Mouse (Mus musculus): ENCODE results near the gene Krt15. TPM values are rescaled to one million over a fixed set of nuclear protein-coding genes. Genes with fewer than 3 reads are reported as not detected.

Gene Krt15
- polyA plus RNA-seq (2014; fragmentation: Nextera tagmentation; extraction: Ambion mirVana), result 0.90 and 1.2 TPM in 2 replicates

GRCm38 (mm10) chr11:100135731-100136130 lies at the start of gene Krt15:
TSS of gene Krt15 (minus strand) at chr11:100135928.
- no peak within 1 kb of the TSS for H3K27ac ChIP-seq (ENCODE audit: low read depth, low read length)
- H3K4me2 ChIP-seq (ENCODE audit: low read depth, low read length, severe bottlenecking), result no peak within 1 kb of the TSS
- no peaks in the 10 kb centered on the region for H3K9me3 ChIP-seq (ENCODE audit: control insufficient read depth, low read length)
- H3K36me3 ChIP-seq (ENCODE audit: control insufficient read depth, insufficient read depth, low read length), result no peaks in the 10 kb centered on the region
- H3K27me3 ChIP-seq (ENCODE audit: control insufficient read depth, insufficient read depth, low read length), result no peaks in the 10 kb centered on the region
- peaks cover 9% of the 10 kb centered on the region; the same call in 1 of the 2 replicates for H3K4me1 ChIP-seq (replicated peaks; ENCODE audit: control insufficient read depth, insufficient read depth, low read length)
- no peak within 1 kb of the TSS for H3K9ac ChIP-seq (ENCODE audit: low read length)
- no peak within 1 kb of the TSS for H3K4me3 ChIP-seq (ENCODE audit: low read depth, low read length)
- WGBS, result 72% methylated on average over 7 of the region's 7 CpGs
- DNase-seq (ENCODE audit: low spot score) (no peak), ATAC-seq (replicated peaks; ENCODE audit: low FRiP score) (no peak)

- Histone ChIP-seq H3K27ac (ENCODE audit: low read depth, low read length) (no peak overlapping the region), H3K36me3 (ENCODE audit: control insufficient read depth, insufficient read depth, low read length) (no peaks in the 10 kb centered on the region), H3K4me1 (replicated peaks; ENCODE audit: control insufficient read depth, insufficient read depth, low read length) (no peaks in the 10 kb centered on the region), H3K9ac (ENCODE audit: low read length) (no peak overlapping the region), H3K9me3 (ENCODE audit: control insufficient read depth, low read length) (no peaks in the 10 kb centered on the region), H3K4me3 (ENCODE audit: low read depth, low read length) (no peak overlapping the region), H3K27me3 (ENCODE audit: control insufficient read depth, insufficient read depth, low read length) (no peaks in the 10 kb centered on the region), H3K4me2 (ENCODE audit: low read depth, low read length, severe bottlenecking) (no peak overlapping the region)
- no peak for DNase-seq (ENCODE audit: low spot score)
- ATAC-seq (replicated peaks; ENCODE audit: low FRiP score), result no peak
- 84% methylated on average over 7 of the region's 7 CpGs for WGBS
Measured at GRCm38 (mm10) chr11:100181725-100182124, 46.0 kb upstream of the Krt15 start.

GRCm38 (mm10) chr11:100179260-100179659 lies 43.5 kb upstream of the Krt15 start:
- Histone ChIP-seq H3K36me3 (ENCODE audit: control insufficient read depth, insufficient read depth, low read length) (no peaks in the 10 kb centered on the region), H3K9ac (ENCODE audit: low read length) (no peak overlapping the region), H3K4me3 (ENCODE audit: low read depth, low read length) (no peak overlapping the region), H3K4me2 (ENCODE audit: low read depth, low read length, severe bottlenecking) (no peak overlapping the region), H3K9me3 (ENCODE audit: control insufficient read depth, low read length) (no peaks in the 10 kb centered on the region), H3K27me3 (ENCODE audit: control insufficient read depth, insufficient read depth, low read length) (no peaks in the 10 kb centered on the region), H3K4me1 (replicated peaks; ENCODE audit: control insufficient read depth, insufficient read depth, low read length) (no peaks in the 10 kb centered on the region), H3K27ac (ENCODE audit: low read depth, low read length) (no peak overlapping the region)
- DNase-seq (ENCODE audit: low spot score) (no peak), ATAC-seq (replicated peaks; ENCODE audit: low FRiP score) (no peak)
- WGBS, result 82% methylated on average over 3 of the region's 3 CpGs

- H3K4me1 ChIP-seq (replicated peaks; ENCODE audit: control insufficient read depth, insufficient read depth, low read length), result no peaks in the 10 kb centered on the region
- no peaks in the 10 kb centered on the region for H3K9me3 ChIP-seq (ENCODE audit: control insufficient read depth, low read length)
- no peak overlapping the region for H3K27ac ChIP-seq (ENCODE audit: low read depth, low read length)
- H3K4me2 ChIP-seq (ENCODE audit: low read depth, low read length, severe bottlenecking), result no peak overlapping the region
- H3K4me3 ChIP-seq (ENCODE audit: low read depth, low read length), result no peak overlapping the region
- WGBS, result 84% methylated on average over 5 of the region's 5 CpGs
- no peak for DNase-seq (ENCODE audit: low spot score)
- ATAC-seq (replicated peaks; ENCODE audit: low FRiP score), result no peak
- no peaks in the 10 kb centered on the region for H3K36me3 ChIP-seq (ENCODE audit: control insufficient read depth, insufficient read depth, low read length)
- H3K27me3 ChIP-seq (ENCODE audit: control insufficient read depth, insufficient read depth, low read length), result no peaks in the 10 kb centered on the region
- H3K9ac ChIP-seq (ENCODE audit: low read length), result no peak overlapping the region
Measured at GRCm38 (mm10) chr11:100178307-100178706, 42.6 kb upstream of the Krt15 start.

GRCm38 (mm10) chr11:100176791-100177190 lies 41.1 kb upstream of the Krt15 start:
- 85% methylated on average over 9 of the region's 9 CpGs for WGBS
- no peak overlapping the region for H3K4me3 ChIP-seq (ENCODE audit: low read depth, low read length)
- no peaks in the 10 kb centered on the region for H3K9me3 ChIP-seq (ENCODE audit: control insufficient read depth, low read length)
- ATAC-seq (replicated peaks; ENCODE audit: low FRiP score) (no peak), DNase-seq (ENCODE audit: low spot score) (no peak)
- H3K4me1 ChIP-seq (replicated peaks; ENCODE audit: control insufficient read depth, insufficient read depth, low read length), result no peaks in the 10 kb centered on the region
- no peak overlapping the region for H3K9ac ChIP-seq (ENCODE audit: low read length)
- H3K4me2 ChIP-seq (ENCODE audit: low read depth, low read length, severe bottlenecking), result no peak overlapping the region
- no peaks in the 10 kb centered on the region for H3K27me3 ChIP-seq (ENCODE audit: control insufficient read depth, insufficient read depth, low read length)
- no peaks in the 10 kb centered on the region for H3K36me3 ChIP-seq (ENCODE audit: control insufficient read depth, insufficient read depth, low read length)
- H3K27ac ChIP-seq (ENCODE audit: low read depth, low read length), result no peak overlapping the region

GRCm38 (mm10) chr11:100168765-100169762 lies 33.3 kb upstream of the Krt15 start:
- H3K9ac ChIP-seq (ENCODE audit: low read length), result no peak overlapping the region
- H3K4me3 ChIP-seq (ENCODE audit: low read depth, low read length), result no peak overlapping the region
- no peaks in the 10 kb centered on the region for H3K9me3 ChIP-seq (ENCODE audit: control insufficient read depth, low read length)
- H3K36me3 ChIP-seq (ENCODE audit: control insufficient read depth, insufficient read depth, low read length), result no peaks in the 10 kb centered on the region
- peak; percentile 64 for ATAC-seq (replicated peaks; ENCODE audit: low FRiP score)
- no peak overlapping the region for H3K4me2 ChIP-seq (ENCODE audit: low read depth, low read length, severe bottlenecking)
- DNase-seq (ENCODE audit: low spot score), result peak; percentile 90
- no peaks in the 10 kb centered on the region for H3K4me1 ChIP-seq (replicated peaks; ENCODE audit: control insufficient read depth, insufficient read depth, low read length)
- WGBS, result 30% methylated on average over 14 of the region's 14 CpGs
- H3K27me3 ChIP-seq (ENCODE audit: control insufficient read depth, insufficient read depth, low read length), result no peaks in the 10 kb centered on the region
- H3K27ac ChIP-seq (ENCODE audit: low read depth, low read length), result no peak overlapping the region

- no peaks in the 10 kb centered on the region for H3K4me1 ChIP-seq (replicated peaks; ENCODE audit: control insufficient read depth, insufficient read depth, low read length)
- WGBS, result 94% methylated on average over 8 of the region's 8 CpGs
- DNase-seq (ENCODE audit: low spot score), result no peak
- ATAC-seq (replicated peaks; ENCODE audit: low FRiP score), result no peak
- H3K4me2 ChIP-seq (ENCODE audit: low read depth, low read length, severe bottlenecking), result no peak overlapping the region
- no peak overlapping the region for H3K9ac ChIP-seq (ENCODE audit: low read length)
- no peaks in the 10 kb centered on the region for H3K27me3 ChIP-seq (ENCODE audit: control insufficient read depth, insufficient read depth, low read length)
- no peak overlapping the region for H3K27ac ChIP-seq (ENCODE audit: low read depth, low read length)
- H3K4me3 ChIP-seq (ENCODE audit: low read depth, low read length), result no peak overlapping the region
- H3K36me3 ChIP-seq (ENCODE audit: control insufficient read depth, insufficient read depth, low read length), result no peaks in the 10 kb centered on the region
- no peaks in the 10 kb centered on the region for H3K9me3 ChIP-seq (ENCODE audit: control insufficient read depth, low read length)
Measured at GRCm38 (mm10) chr11:100168071-100168470, 32.3 kb upstream of the Krt15 start.

GRCm38 (mm10) chr11:100164392-100164791 lies 28.7 kb upstream of the Krt15 start:
- Histone ChIP-seq H3K27ac (ENCODE audit: low read depth, low read length) (no peak overlapping the region), H3K4me1 (replicated peaks; ENCODE audit: control insufficient read depth, insufficient read depth, low read length) (no peaks in the 10 kb centered on the region), H3K4me3 (ENCODE audit: low read depth, low read length) (no peak overlapping the region), H3K27me3 (ENCODE audit: control insufficient read depth, insufficient read depth, low read length) (no peaks in the 10 kb centered on the region), H3K9ac (ENCODE audit: low read length) (no peak overlapping the region), H3K4me2 (ENCODE audit: low read depth, low read length, severe bottlenecking) (no peak overlapping the region), H3K9me3 (ENCODE audit: control insufficient read depth, low read length) (no peaks in the 10 kb centered on the region), H3K36me3 (ENCODE audit: control insufficient read depth, insufficient read depth, low read length) (no peaks in the 10 kb centered on the region)
- ATAC-seq (replicated peaks; ENCODE audit: low FRiP score) (no peak), DNase-seq (ENCODE audit: low spot score) (no peak)
- WGBS, result 70% methylated on average over 7 of the region's 7 CpGs
